Mouse (Mus musculus) liver, embryonic 11.5 days (tissue): Measurements from ENCODE around the gene Gm10553. TPM values are rescaled to one million over a fixed set of nuclear protein-coding genes. Genes with fewer than 3 reads are reported as not detected.
"Not testable (repeated sequence)": the region's sequence is repeated elsewhere in the genome, so short reads cannot be mapped to it uniquely, and the experiment has no call there.

ENCODE experiments used
- ATAC-seq: fragments of 200-750 bp; cut with Nextera tagmentation; replicated peaks from 2 replicates; pipeline ENCODE4 v1.8.0; 2017; ENCODE audit warnings: moderate number of reproducible peaks, mild to moderate bottlenecking, moderate TSS enrichment, moderate library complexity; ENCODE audit not compliant: low FRiP score
- DNase-seq: peaks from one replicate; pipeline ENCODE4 v3.0.0-alpha.2; 2017; ENCODE audit warnings: low spot score
- H3K27ac ChIP-seq: fragments of 300-500 bp; sonication (generic); 2 replicates; pipeline ENCODE4 v1.5.1; 2014; ENCODE audit warnings: mild to moderate bottlenecking, low read depth, low read length, control low read depth
- H3K27me3 ChIP-seq: fragments of 300-500 bp; sonication (generic); replicated peaks from 2 replicates; pipeline ENCODE4 v1.6.1; 2014; ENCODE audit warnings: low read length, mixed read lengths; ENCODE audit not compliant: control insufficient read depth, insufficient read depth
- H3K36me3 ChIP-seq: fragments of 300-500 bp; sonication (generic); 2 replicates; pipeline ENCODE4 v1.6.1; 2014; ENCODE audit warnings: mild to moderate bottlenecking, low read length, moderate library complexity, mixed read lengths; ENCODE audit not compliant: control insufficient read depth, insufficient read depth
- H3K4me1 ChIP-seq: fragments of 300-500 bp; sonication (generic); replicated peaks from 2 replicates; pipeline ENCODE4 v1.6.1; 2014; ENCODE audit warnings: low read length, mixed read lengths; ENCODE audit not compliant: control insufficient read depth, insufficient read depth
- H3K4me2 ChIP-seq: fragments of 300-500 bp; sonication (generic); 2 replicates; pipeline ENCODE4 v1.6.1; 2014; ENCODE audit warnings: mild to moderate bottlenecking, control low read depth, moderate library complexity
- H3K4me3 ChIP-seq: fragments of 300-500 bp; sonication (generic); 2 replicates; pipeline ENCODE4 v1.5.1; 2014; ENCODE audit warnings: low read depth, low read length, control low read depth
- H3K9ac ChIP-seq: fragments of 300-500 bp; sonication (generic); 2 replicates; pipeline ENCODE4 v1.6.1; 2014; ENCODE audit warnings: low read depth, low read length, control low read depth
- H3K9me3 ChIP-seq: fragments of 300-500 bp; sonication (generic); 2 replicates; pipeline ENCODE4 v1.6.1; 2016; ENCODE audit warnings: low read length, inconsistent platforms, mixed read lengths; ENCODE audit not compliant: control insufficient read depth
- WGBS: fragments of 180-500 bp; shearing (Covaris S2); extraction: QIAGEN DNeasy Blood & Tissue Kit; methylation state at CpG from one replicate; pipeline ENCODE4 v1.1.7; 2014; 5-methylcytosine and 5-hydroxymethylcytosine counted together
- polyA plus RNA-seq: library from polyadenylated mRNA; unstranded; fragments of >200 nt; fragmentation: Nextera tagmentation; extraction: Ambion mirVana; gene quantifications from 2 replicates; pipeline ENCODE4 v1.2.1, GENCODE M21; 2014

Gene Gm10553
- polyA plus RNA-seq, 1 experiment from 2014 or later, result not detected

DNA sequence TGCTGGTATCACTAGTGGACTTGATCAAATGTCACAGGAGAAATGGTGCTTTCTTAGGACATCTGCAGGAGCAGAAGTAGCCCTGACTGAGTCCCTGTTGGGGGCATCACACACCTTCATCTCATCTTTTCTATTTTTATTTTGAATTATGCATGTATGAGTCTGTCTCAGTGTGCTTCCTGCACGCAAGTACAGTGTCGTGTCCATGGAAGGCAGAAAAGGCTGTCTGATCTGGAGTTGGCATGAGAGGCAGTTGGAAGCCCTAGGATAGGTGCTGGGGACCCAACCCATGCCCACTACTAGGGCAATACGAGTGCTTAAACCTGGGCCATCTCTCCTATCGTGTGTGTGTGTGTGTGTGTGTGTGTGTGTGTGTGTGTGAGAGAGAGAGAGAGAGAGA, 5.4 kb downstream of the Gm10553 start:
- H3K4me3 ChIP-seq, H3K4me2 ChIP-seq, H3K4me1 ChIP-seq, H3K9ac ChIP-seq, DNase-seq, H3K27me3 ChIP-seq, ATAC-seq, H3K36me3 ChIP-seq, H3K9me3 ChIP-seq, H3K27ac ChIP-seq: not testable (repeated sequence)
- WGBS, result 59% methylated on average over 4 of the region's 4 CpGs

GRCm38 (mm10) chr1:85106013-85106412, 6.0 kb downstream of the Gm10553 start:
- not testable (repeated sequence) for H3K4me1 ChIP-seq, ATAC-seq, H3K4me2 ChIP-seq, DNase-seq, H3K9ac ChIP-seq, H3K27me3 ChIP-seq, H3K9me3 ChIP-seq, H3K4me3 ChIP-seq, H3K36me3 ChIP-seq, H3K27ac ChIP-seq
- 66% methylated on average over 5 of the region's 6 CpGs for WGBS

DNA sequence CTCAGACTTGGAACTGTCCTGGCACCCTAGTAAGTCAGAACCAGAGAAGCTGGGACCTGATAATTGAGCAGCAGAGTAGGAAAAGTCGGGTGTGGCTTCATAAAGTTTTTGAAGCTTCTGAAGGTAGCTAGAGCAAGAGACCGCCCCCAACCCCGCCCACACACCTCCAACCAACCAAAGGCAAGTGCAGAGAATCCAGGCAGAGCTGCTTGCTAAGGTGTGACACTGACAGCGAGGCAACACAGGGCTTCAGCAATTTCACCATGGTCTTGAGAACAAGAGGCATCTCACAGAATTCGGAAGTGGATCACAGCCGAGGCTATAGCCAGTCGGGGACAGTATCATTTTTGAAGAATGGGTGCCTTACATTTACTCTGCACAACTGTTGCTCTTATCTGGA, 9.8 kb downstream of the Gm10553 start, which contains the start of gene A530032D15Rik:
Gene A530032D15Rik, minus strand, starts transcription at position 101 of the 400 bp plus-strand sequence.
- not testable (repeated sequence) for H3K9me3 ChIP-seq, ATAC-seq, DNase-seq, H3K27ac ChIP-seq, H3K36me3 ChIP-seq, H3K4me2 ChIP-seq, H3K4me1 ChIP-seq, H3K9ac ChIP-seq, H3K4me3 ChIP-seq, H3K27me3 ChIP-seq
- WGBS, result no CpG with 5 or more reads among the region's 7 CpGs

- H3K4me3 ChIP-seq, H3K9ac ChIP-seq, H3K27ac ChIP-seq, DNase-seq, H3K36me3 ChIP-seq, H3K27me3 ChIP-seq, H3K4me1 ChIP-seq, H3K9me3 ChIP-seq, H3K4me2 ChIP-seq, ATAC-seq: not testable (repeated sequence)
- 71% methylated on average over 2 of the region's 3 CpGs for WGBS
Measured at GRCm38 (mm10) chr1:85110876-85111275, 10.9 kb downstream of the Gm10553 start.

GRCm38 (mm10) chr1:85111572-85111971, 11.6 kb downstream of the Gm10553 start:
- H3K9ac ChIP-seq, H3K36me3 ChIP-seq, H3K4me3 ChIP-seq, ATAC-seq, H3K27ac ChIP-seq, H3K9me3 ChIP-seq, H3K27me3 ChIP-seq, DNase-seq, H3K4me1 ChIP-seq, H3K4me2 ChIP-seq: not testable (repeated sequence)
- 58% methylated on average over 9 of the region's 10 CpGs for WGBS

GRCm38 (mm10) chr1:85112266-85112665, 12.3 kb downstream of the Gm10553 start:
- not testable (repeated sequence) for H3K27me3 ChIP-seq, H3K4me3 ChIP-seq, DNase-seq, H3K9me3 ChIP-seq, ATAC-seq, H3K4me1 ChIP-seq, H3K27ac ChIP-seq, H3K36me3 ChIP-seq, H3K9ac ChIP-seq, H3K4me2 ChIP-seq
- WGBS, result 80% methylated on average over 7 of the region's 7 CpGs

DNA sequence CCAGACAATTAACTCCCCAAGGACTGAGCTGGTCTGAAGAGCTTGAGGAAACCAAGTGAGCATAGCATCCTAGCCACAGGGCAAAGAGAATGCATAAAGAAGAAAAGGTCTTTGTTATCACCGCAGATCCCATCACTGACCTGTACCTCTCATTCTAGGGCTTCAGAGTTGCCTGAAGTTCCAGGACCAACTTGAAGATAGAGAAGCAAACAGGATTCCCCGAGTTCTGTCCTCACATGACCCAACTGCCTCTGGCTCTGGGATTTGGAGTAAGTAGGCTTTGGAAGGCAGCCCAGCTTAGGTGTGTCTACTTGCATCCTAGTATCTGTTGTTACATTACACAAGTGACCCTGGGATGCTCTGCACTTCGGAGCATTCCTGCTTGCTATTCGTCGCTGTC, 12.9 kb downstream of the Gm10553 start:
- not testable (repeated sequence) for ATAC-seq, H3K9ac ChIP-seq, H3K27me3 ChIP-seq, H3K27ac ChIP-seq, H3K4me1 ChIP-seq, H3K4me2 ChIP-seq, H3K36me3 ChIP-seq, H3K4me3 ChIP-seq, H3K9me3 ChIP-seq, DNase-seq
- 61% methylated on average over 2 of the region's 5 CpGs for WGBS

DNA sequence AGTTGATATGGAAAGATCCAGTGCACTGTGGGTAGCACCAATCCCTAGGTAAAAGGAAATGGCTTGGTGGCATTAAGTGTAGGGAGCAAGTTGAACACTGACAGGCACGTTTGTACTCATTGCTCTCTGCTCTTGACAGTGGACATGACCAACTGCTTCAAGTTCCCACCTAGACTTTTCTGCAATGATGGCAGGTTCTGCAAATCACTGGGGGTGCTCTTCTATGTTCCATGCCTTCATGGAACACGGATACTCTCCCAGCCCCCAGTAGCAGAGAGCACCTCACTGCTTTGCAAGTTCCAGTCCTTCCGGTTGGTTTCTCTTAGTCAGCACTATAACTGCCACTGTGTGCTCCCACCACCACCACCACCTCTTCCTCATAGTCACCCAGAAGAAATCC, 14.1 kb downstream of the Gm10553 start:
- H3K9ac ChIP-seq, ATAC-seq, H3K27ac ChIP-seq, H3K4me1 ChIP-seq, H3K27me3 ChIP-seq, H3K4me2 ChIP-seq, H3K4me3 ChIP-seq, DNase-seq, H3K9me3 ChIP-seq, H3K36me3 ChIP-seq: not testable (repeated sequence)
- 75% methylated on average over 3 of the region's 3 CpGs for WGBS

GRCm38 (mm10) chr1:85114666-85115402, 14.9 kb downstream of the Gm10553 start:
- H3K27ac ChIP-seq, H3K4me1 ChIP-seq, H3K4me2 ChIP-seq, H3K27me3 ChIP-seq, DNase-seq, H3K4me3 ChIP-seq, ATAC-seq, H3K9ac ChIP-seq, H3K36me3 ChIP-seq, H3K9me3 ChIP-seq: not testable (repeated sequence)
- WGBS, result 50% methylated on average over 6 of the region's 6 CpGs
